ENCODE assay signal across 15 mouse cellular contexts in genomic region chr7:28949298-28949697, GRCm38 (mm10). TPM values are rescaled to one million over a fixed set of nuclear protein-coding genes. Genes with fewer than 3 reads are reported as not detected.
A peak's percentile ranks its signal among the peaks of the same experiment; 100 is the strongest.
DNase-seq lines count a peak whose midpoint lies in the region; ATAC-seq and TF ChIP-seq lines count a peak whose summit lies in the region.
"Had no signal": no experiment of that assay in that cellular context is flagged by ENCODE, and none has a peak within 500 bp of the region (broad histone marks: within the 10 kb centered on the region; RNA-seq: fewer than 3 reads in every experiment).

No protein-coding gene starts in this region.

- TF ChIP-seq POLR2A in olfactory bulb, adult 2 months (IDR thresholded peaks at IDR 0.05; ENCODE audit: insufficient read depth, low read depth, low read length): no peak

- H3K27ac ChIP-seq in heart, embryonic 10.5 days: peak overlapping the region; percentile 85
- peak overlapping the region; percentile 71 for H3K27ac ChIP-seq in kidney, embryonic 16.5 days (ENCODE audit: low read length)
- H3K27ac ChIP-seq in embryonic facial prominence, embryonic 14.5 days (replicated peaks; ENCODE audit: low read depth, low read length): peak overlapping the region; percentile 67; the same call in 1 of the 2 replicates
- peak overlapping the region; percentile 36; the same call in 1 of the 2 replicates for H3K27ac ChIP-seq in olfactory bulb, adult 2 months (ENCODE audit: insufficient read depth, low read depth, low read length)
- H3K27ac ChIP-seq: forebrain, embryonic 15.5 days had no signal

- peaks cover 98% of the 10 kb centered on the region for H3K4me1 ChIP-seq in heart, embryonic 10.5 days
- peaks cover 96% of the 10 kb centered on the region for H3K4me1 ChIP-seq in kidney, embryonic 16.5 days (ENCODE audit: insufficient read depth, low read length)
- H3K4me1 ChIP-seq in embryonic facial prominence, embryonic 14.5 days (ENCODE audit: control insufficient read depth, insufficient read depth, low read length): peaks cover 86% of the 10 kb centered on the region
- H3K4me1 ChIP-seq in olfactory bulb, adult 2 months (ENCODE audit: control insufficient read depth, insufficient read depth, low read length): peaks cover 44% of the 10 kb centered on the region

- H3K9me3 ChIP-seq in heart, embryonic 10.5 days: no peaks in the 10 kb centered on the region
- no peaks in the 10 kb centered on the region for H3K9me3 ChIP-seq in kidney, embryonic 16.5 days (ENCODE audit: low read length)
- no peaks in the 10 kb centered on the region for H3K9me3 ChIP-seq in embryonic facial prominence, embryonic 14.5 days (ENCODE audit: control insufficient read depth, low read length)
- H3K9me3 ChIP-seq: forebrain, embryonic 15.5 days had no signal

- H3K4me3 ChIP-seq in heart, embryonic 10.5 days: no peak overlapping the region
- H3K4me3 ChIP-seq in kidney, embryonic 16.5 days (ENCODE audit: low read length): no peak overlapping the region
- H3K4me3 ChIP-seq in embryonic facial prominence, embryonic 14.5 days (ENCODE audit: low read depth, low read length): no peak overlapping the region
- H3K4me3 ChIP-seq in olfactory bulb, adult 2 months (ENCODE audit: insufficient read depth, low read depth, low read length): no peak overlapping the region
- H3K4me3 ChIP-seq: forebrain, embryonic 15.5 days had no signal

- H3K9ac ChIP-seq in kidney, embryonic 16.5 days (replicated peaks; ENCODE audit: low read length): peak overlapping the region; percentile 7; the same call in 1 of the 2 replicates
- peak overlapping the region; percentile 32; the same call in 1 of the 2 replicates for H3K9ac ChIP-seq in embryonic facial prominence, embryonic 14.5 days (ENCODE audit: low read depth, low read length)
- H3K9ac ChIP-seq: forebrain, embryonic 15.5 days had no signal

- DNase-seq in heart, embryonic 10.5 days (ENCODE audit: low spot score): no peak
- no peak for DNase-seq in heart, adult 18-20 months
- DNase-seq in kidney, adult 8-10 months: no peak
- DNase-seq in embryonic facial prominence, embryonic 14.5 days (ENCODE audit: low spot score): no peak
- no peak for DNase-seq in layer of hippocampus, postnatal 10 days (ENCODE audit: low spot score in 2 of 2)
- no peak for DNase-seq in layer of hippocampus, adult 9-10 months (ENCODE audit: low spot score)
- DNase-seq: adrenal gland, adult 8-10 months; gastrocnemius, postnatal 14 days; kidney, adult 9 months; lung, postnatal 10 days; midbrain, embryonic 14.5 days; right cerebral cortex, postnatal 14 days had no signal

- no peak overlapping the region; the same call in 1 of the 2 replicates for H3K4me2 ChIP-seq in kidney, embryonic 16.5 days (replicated peaks; ENCODE audit: low read depth, low read length)
- H3K4me2 ChIP-seq in embryonic facial prominence, embryonic 14.5 days (ENCODE audit: low read depth, low read length): no peak overlapping the region
- H3K4me2 ChIP-seq: forebrain, embryonic 15.5 days had no signal

- 85% methylated on average over 2 of the region's 2 CpGs for WGBS in heart, embryonic 10.5 days
- WGBS in kidney, embryonic 16.5 days: 70% methylated on average over 2 of the region's 2 CpGs
- WGBS in embryonic facial prominence, embryonic 14.5 days: 72% methylated on average over 2 of the region's 2 CpGs
- 60% methylated on average over 2 of the region's 2 CpGs for WGBS in olfactory bulb, adult 2 months

- H3K36me3 ChIP-seq in heart, embryonic 10.5 days: peaks cover 17% of the 10 kb centered on the region
- H3K36me3 ChIP-seq in kidney, embryonic 16.5 days (ENCODE audit: insufficient read depth, low read length): no peaks in the 10 kb centered on the region
- H3K36me3 ChIP-seq in embryonic facial prominence, embryonic 14.5 days (ENCODE audit: control insufficient read depth, insufficient read depth, low read length): peaks cover 12% of the 10 kb centered on the region; the same call in 1 of the 2 replicates
- H3K36me3 ChIP-seq: forebrain, embryonic 15.5 days had no signal

- H3K27me3 ChIP-seq in heart, embryonic 10.5 days (ENCODE audit: insufficient read depth, poor library complexity, severe bottlenecking): no peaks in the 10 kb centered on the region
- no peaks in the 10 kb centered on the region for H3K27me3 ChIP-seq in kidney, embryonic 16.5 days (ENCODE audit: insufficient read depth, low read length)
- H3K27me3 ChIP-seq in embryonic facial prominence, embryonic 14.5 days (replicated peaks; ENCODE audit: control insufficient read depth, insufficient read depth, low read length): no peaks in the 10 kb centered on the region
- H3K27me3 ChIP-seq: forebrain, embryonic 15.5 days had no signal

- TF ChIP-seq CTCF in olfactory bulb, adult 2 months (IDR thresholded peaks at IDR 0.05; ENCODE audit: insufficient read depth, low read depth, low read length): no peak

- ATAC-seq in kidney, embryonic 16.5 days (ENCODE audit: low FRiP score, low TSS enrichment): no peak
- ATAC-seq in embryonic facial prominence, embryonic 14.5 days (ENCODE audit: low read depth): no peak
- ATAC-seq: forebrain, embryonic 15.5 days had no signal

RNA-seq across cellular contexts. Expression of gene Actn4, which starts 12.8 kb away (rescaled TPM):
- polyA plus RNA-seq in heart, embryonic 10.5 days (2016; fragmentation: Nextera tagmentation; extraction: Ambion mirVana): 319 and 371 TPM in 2 replicates
- total RNA-seq in heart, adult 18-20 months (2021): 10 to 100 TPM; 64.7 to 66.4 TPM
- polyA plus RNA-seq in kidney, embryonic 16.5 days (2015; fragmentation: Nextera tagmentation; extraction: Ambion mirVana): 360 and 374 TPM in 2 replicates
- polyA plus RNA-seq in embryonic facial prominence, embryonic 14.5 days (2014; fragmentation: Nextera tagmentation; extraction: Ambion mirVana): 256 and 280 TPM in 2 replicates
- polyA plus RNA-seq in olfactory bulb, adult 2 months (2012; ENCODE audit: insufficient read depth, insufficient read length, low replicate concordance, missing spikeins): 498 TPM in 1 of 2 replicates, not detected in the other
- 100 to 1,000 TPM; 128 to 129 TPM for total RNA-seq in layer of hippocampus, postnatal 10 days (2021)

RNA-seq across cellular contexts. Expression of gene Eif3k, which starts 32.4 kb away (rescaled TPM):
- polyA plus RNA-seq in heart, embryonic 10.5 days (2016; fragmentation: Nextera tagmentation; extraction: Ambion mirVana): 289 and 329 TPM in 2 replicates
- total RNA-seq in heart, adult 18-20 months (2021): 100 to 1,000 TPM; 166 to 176 TPM
- polyA plus RNA-seq in kidney, embryonic 16.5 days (2015; fragmentation: Nextera tagmentation; extraction: Ambion mirVana): 406 and 407 TPM in 2 replicates
- 403 and 404 TPM in 2 replicates for polyA plus RNA-seq in embryonic facial prominence, embryonic 14.5 days (2014; fragmentation: Nextera tagmentation; extraction: Ambion mirVana)
- not detected in 2 replicates for polyA plus RNA-seq in olfactory bulb, adult 2 months (2012; ENCODE audit: insufficient read depth, insufficient read length, low replicate concordance, missing spikeins)
- 100 to 1,000 TPM; 177 to 178 TPM for total RNA-seq in layer of hippocampus, postnatal 10 days (2021)

RNA-seq across cellular contexts. Expression of gene Map4k1, which starts 32.6 kb away (rescaled TPM):
- 9.9 and 14.3 TPM in 2 replicates for polyA plus RNA-seq in heart, embryonic 10.5 days (2016; fragmentation: Nextera tagmentation; extraction: Ambion mirVana)
- total RNA-seq in heart, adult 18-20 months (2021): 1 to 10 TPM in 1 of 2 experiments, under 1 TPM in 1; 0.45 to 4.2 TPM
- 9.7 and 10.1 TPM in 2 replicates for polyA plus RNA-seq in kidney, embryonic 16.5 days (2015; fragmentation: Nextera tagmentation; extraction: Ambion mirVana)
- 7.2 and 8.7 TPM in 2 replicates for polyA plus RNA-seq in embryonic facial prominence, embryonic 14.5 days (2014; fragmentation: Nextera tagmentation; extraction: Ambion mirVana)
- polyA plus RNA-seq in olfactory bulb, adult 2 months (2012; ENCODE audit: insufficient read depth, insufficient read length, low replicate concordance, missing spikeins): not detected in 2 replicates
- total RNA-seq in layer of hippocampus, postnatal 10 days (2021): 1 to 10 TPM; 4.6 to 5.8 TPM

Comparison
In these comparisons a context has a peak if more than half of its experiments do, and no peak if none do; other contexts are left out.
1. RNA of gene Eif3k, which starts 32.4 kb away (polyA plus RNA-seq): 406 to 407 TPM in kidney, embryonic 16.5 days, 403 to 404 TPM in embryonic facial prominence, embryonic 14.5 days and 289 to 329 TPM in heart, embryonic 10.5 days; not detected in olfactory bulb, adult 2 months; every median in the first group is over 100 times any median in the second.
2. Peak in every context shown above with its lines, with median percentiles within 50 percentile points of each other: H3K27ac ChIP-seq.